Mouse (Mus musculus) Muller cell, postnatal 12 days (primary cell): Measurements from ENCODE around the gene Tbc1d22a.

Experiments
- DNase-seq: peaks from one replicate; pipeline ENCODE4 v3.0.0-alpha.2; 2015; ENCODE audit errors: inconsistent ontology term

Tbc1d22a gene

GRCm38 (mm10) chr15:86334276-86334675, 120.0 kb downstream of the Tbc1d22a start:
- DNase-seq: no peak

- DNase-seq: no peak
These were observed 120.5 kb downstream of the Tbc1d22a start for GRCm38 (mm10) chr15:86334745-86335144.

GRCm38 (mm10) chr15:86335781-86336180, 121.5 kb downstream of the Tbc1d22a start:
- DNase-seq: no peak

GRCm38 (mm10) chr15:86337726-86338125, 123.5 kb downstream of the Tbc1d22a start:
- DNase-seq: no peak

- DNase-seq: no peak
These were observed 125.5 kb downstream of the Tbc1d22a start for GRCm38 (mm10) chr15:86339736-86340135.

- peak; percentile 42 for DNase-seq
These were observed 126.5 kb downstream of the Tbc1d22a start for GRCm38 (mm10) chr15:86340766-86341165.

GRCm38 (mm10) chr15:86342637-86343375, 128.5 kb downstream of the Tbc1d22a start:
- DNase-seq: no peak

- peak; percentile 52 for DNase-seq
These were observed 130.7 kb downstream of the Tbc1d22a start for GRCm38 (mm10) chr15:86344906-86345331.

GRCm38 (mm10) chr15:86345907-86346306, 131.6 kb downstream of the Tbc1d22a start:
- peak; percentile 30 for DNase-seq

GRCm38 (mm10) chr15:86346606-86347005, 132.3 kb downstream of the Tbc1d22a start:
- DNase-seq: no peak

- DNase-seq: no peak
These were observed 140.7 kb downstream of the Tbc1d22a start for GRCm38 (mm10) chr15:86354932-86355331.

- no peak for DNase-seq
These were observed 141.6 kb downstream of the Tbc1d22a start for GRCm38 (mm10) chr15:86355857-86356256.

GRCm38 (mm10) chr15:86360376-86360775, 146.1 kb downstream of the Tbc1d22a start:
- DNase-seq: no peak

- DNase-seq: peak; percentile 73
These were observed 148.3 kb downstream of the Tbc1d22a start for GRCm38 (mm10) chr15:86362306-86363150.

GRCm38 (mm10) chr15:86363841-86364295, 149.6 kb downstream of the Tbc1d22a start:
- no peak for DNase-seq

GRCm38 (mm10) chr15:86364948-86365658, 150.8 kb downstream of the Tbc1d22a start:
- DNase-seq: no peak

- DNase-seq: peak; percentile 19
These were observed 152.5 kb downstream of the Tbc1d22a start for GRCm38 (mm10) chr15:86366726-86367125.

- peak; percentile 71 for DNase-seq
These were observed 153.0 kb downstream of the Tbc1d22a start for GRCm38 (mm10) chr15:86367247-86367646.

GRCm38 (mm10) chr15:86370846-86371245, 156.6 kb downstream of the Tbc1d22a start:
- DNase-seq: no peak

- no peak for DNase-seq
These were observed 161.0 kb downstream of the Tbc1d22a start for GRCm38 (mm10) chr15:86375262-86375661.

- no peak for DNase-seq
These were observed 161.7 kb downstream of the Tbc1d22a start for GRCm38 (mm10) chr15:86375860-86376394.

- no peak for DNase-seq
These were observed 169.0 kb downstream of the Tbc1d22a start for GRCm38 (mm10) chr15:86383278-86383677.
